Mouse (Mus musculus): ENCODE results near the gene Spaca6. TPM values are rescaled to one million over a fixed set of nuclear protein-coding genes. Genes with fewer than 3 reads are reported as not detected.

The Spaca6 gene
- total and polyA plus RNA-seq, 2 experiments from 2014 or later, result 18.4 to 29.8 TPM

- no peak for ATAC-seq
- H3K9ac ChIP-seq (replicated peaks; ENCODE audit: low read length), result no peak overlapping the region
- no peaks in the 10 kb centered on the region for H3K9me3 ChIP-seq (ENCODE audit: low read length)
- H3K4me1 ChIP-seq (ENCODE audit: insufficient read depth, low read length), result no peaks in the 10 kb centered on the region
- no peak overlapping the region for H3K4me3 ChIP-seq (ENCODE audit: low read length)
- TF ChIP-seq CTCF (IDR thresholded peaks at IDR 0.05; ENCODE audit: low read depth), result peak; percentile 40; the same call in 1 of the 2 replicates
- no peaks in the 10 kb centered on the region; the same call in 1 of the 2 replicates for H3K36me3 ChIP-seq (ENCODE audit: insufficient read depth, low read length)
- H3K27ac ChIP-seq, result no peak overlapping the region
- H3K4me2 ChIP-seq (ENCODE audit: low read depth, low read length), result no peak overlapping the region
- H3K27me3 ChIP-seq (ENCODE audit: insufficient read depth, low read length), result no peaks in the 10 kb centered on the region
- no peak for DNase-seq (ENCODE audit: low spot score)
- 71% methylated on average over 10 of the region's 10 CpGs for WGBS
These were observed 18.4 kb downstream of the Spaca6 start for GRCm38 (mm10) chr17:17845187-17846027.

- H3K9ac ChIP-seq (replicated peaks; ENCODE audit: low read length), result no peak overlapping the region
- ATAC-seq, result no peak
- no peaks in the 10 kb centered on the region for H3K9me3 ChIP-seq (ENCODE audit: low read length)
- no peak overlapping the region for H3K27ac ChIP-seq
- WGBS, result 76% methylated on average over 2 of the region's 2 CpGs
- no peak overlapping the region for H3K4me2 ChIP-seq (ENCODE audit: low read depth, low read length)
- H3K4me1 ChIP-seq (ENCODE audit: insufficient read depth, low read length), result no peaks in the 10 kb centered on the region
- no peak overlapping the region for H3K4me3 ChIP-seq (ENCODE audit: low read length)
- DNase-seq (ENCODE audit: low spot score), result no peak
- no peak for TF ChIP-seq CTCF (IDR thresholded peaks at IDR 0.05; ENCODE audit: low read depth)
- no peaks in the 10 kb centered on the region for H3K36me3 ChIP-seq (ENCODE audit: insufficient read depth, low read length)
- no peaks in the 10 kb centered on the region for H3K27me3 ChIP-seq (ENCODE audit: insufficient read depth, low read length)
These were observed 22.0 kb downstream of the Spaca6 start for GRCm38 (mm10) chr17:17848988-17849387.

GRCm38 (mm10) chr17:17849906-17850712 lies 23.2 kb downstream of the Spaca6 start:
- 26% methylated on average over 55 of the region's 55 CpGs for WGBS
- TF ChIP-seq CTCF (IDR thresholded peaks at IDR 0.05; ENCODE audit: low read depth), result peak; percentile 17; the same call in 1 of the 2 replicates
- Histone ChIP-seq H3K4me1 (ENCODE audit: insufficient read depth, low read length) (no peaks in the 10 kb centered on the region), H3K9me3 (ENCODE audit: low read length) (no peaks in the 10 kb centered on the region), H3K36me3 (ENCODE audit: insufficient read depth, low read length) (no peaks in the 10 kb centered on the region), H3K27me3 (ENCODE audit: insufficient read depth, low read length) (no peaks in the 10 kb centered on the region), H3K4me2 (ENCODE audit: low read depth, low read length) (peak overlapping the region; percentile 52), H3K4me3 (ENCODE audit: low read length) (peak overlapping the region; percentile 33), H3K27ac (no peak overlapping the region; the same call in 1 of the 2 replicates), H3K9ac (replicated peaks; ENCODE audit: low read length) (peak overlapping the region; percentile 44)
- ATAC-seq, result peak; percentile 64
- peak; percentile 38 for DNase-seq (ENCODE audit: low spot score)

DNA sequence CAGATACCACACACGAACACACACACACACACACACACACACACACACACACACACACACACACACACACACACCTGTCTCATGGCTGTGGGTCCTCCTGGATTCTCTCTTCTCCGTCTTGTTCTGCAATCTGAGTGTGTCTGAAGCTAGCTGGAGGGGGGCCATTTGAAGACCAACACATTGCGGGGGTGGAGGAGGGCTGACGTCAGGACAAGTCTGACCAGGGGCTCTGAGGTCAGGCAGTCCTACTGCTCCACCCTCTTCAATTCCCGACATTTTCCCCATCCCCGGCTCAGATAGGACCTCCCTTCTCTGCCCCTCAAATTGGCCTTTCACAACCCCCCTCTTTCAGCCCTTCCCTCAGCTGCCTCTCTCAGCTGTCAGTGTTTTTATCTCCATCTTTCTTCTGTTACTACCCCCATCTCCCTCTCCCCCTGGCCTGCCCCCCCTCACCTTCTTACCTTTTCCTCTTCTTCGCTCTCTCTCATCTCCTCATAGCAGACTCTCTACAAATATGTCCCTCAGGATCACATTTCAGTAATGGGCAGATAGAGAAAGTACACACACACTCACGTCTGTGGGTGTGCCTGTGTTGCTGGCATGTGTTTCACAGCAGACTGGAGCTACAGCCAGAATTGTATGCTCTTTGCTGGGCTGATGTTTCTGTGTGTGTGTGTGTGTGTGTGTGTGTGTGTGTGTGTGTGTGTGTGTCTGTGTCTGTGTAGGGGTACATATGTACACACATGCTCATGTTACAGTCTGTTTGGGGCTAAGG lies 28.3 kb downstream of the Spaca6 start, which contains the start of gene Has1:
Gene Has1, minus strand, starts transcription at position 142 of the 775 bp plus-strand sequence.
- Histone ChIP-seq H3K4me1 (ENCODE audit: insufficient read depth, low read length) (no peaks in the 10 kb centered on the region), H3K27me3 (ENCODE audit: insufficient read depth, low read length) (no peaks in the 10 kb centered on the region), H3K4me3 (ENCODE audit: low read length) (no peak within 1 kb of the TSS), H3K9ac (replicated peaks; ENCODE audit: low read length) (no peak within 1 kb of the TSS), H3K36me3 (ENCODE audit: insufficient read depth, low read length) (no peaks in the 10 kb centered on the region), H3K27ac (no peak within 1 kb of the TSS), H3K9me3 (ENCODE audit: low read length) (no peaks in the 10 kb centered on the region), H3K4me2 (ENCODE audit: low read depth, low read length) (no peak within 1 kb of the TSS)
- DNase-seq (ENCODE audit: low spot score), result no peak
- ATAC-seq, result peak; percentile 8; the same call in 1 of the 2 replicates
- no peak for TF ChIP-seq CTCF (IDR thresholded peaks at IDR 0.05; ENCODE audit: low read depth)
- WGBS, result 62% methylated on average over 8 of the region's 8 CpGs

DNA sequence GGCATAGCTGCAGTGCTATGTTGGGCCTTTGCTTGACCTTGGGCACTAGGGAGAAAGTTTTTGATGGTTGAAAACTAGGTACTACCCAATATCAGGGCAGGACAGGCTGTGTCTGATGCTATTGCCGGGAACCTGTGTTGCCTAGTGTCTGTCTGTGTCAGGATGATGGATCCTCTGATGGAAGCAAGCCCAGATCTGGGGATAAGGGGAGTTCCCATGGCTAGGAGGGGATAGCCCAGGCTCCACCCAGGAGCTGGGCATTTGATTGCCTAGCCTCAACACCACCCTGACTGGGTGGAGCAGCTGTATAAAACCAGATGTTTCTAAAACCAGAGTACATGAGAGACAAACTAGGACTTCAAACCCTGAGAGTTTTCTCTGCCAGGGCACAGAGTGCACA lies 29.7 kb downstream of the Spaca6 start:
- no peaks in the 10 kb centered on the region for H3K27me3 ChIP-seq (ENCODE audit: insufficient read depth, low read length)
- H3K9ac ChIP-seq (replicated peaks; ENCODE audit: low read length), result no peak overlapping the region
- H3K36me3 ChIP-seq (ENCODE audit: insufficient read depth, low read length), result no peaks in the 10 kb centered on the region
- no peaks in the 10 kb centered on the region for H3K4me1 ChIP-seq (ENCODE audit: insufficient read depth, low read length)
- 69% methylated on average over 1 of the region's 1 CpGs for WGBS
- TF ChIP-seq CTCF (IDR thresholded peaks at IDR 0.05; ENCODE audit: low read depth), result no peak
- no peak for DNase-seq (ENCODE audit: low spot score)
- ATAC-seq, result no peak
- H3K9me3 ChIP-seq (ENCODE audit: low read length), result no peaks in the 10 kb centered on the region
- no peak overlapping the region for H3K4me3 ChIP-seq (ENCODE audit: low read length)
- no peak overlapping the region for H3K4me2 ChIP-seq (ENCODE audit: low read depth, low read length)
- H3K27ac ChIP-seq, result no peak overlapping the region

- H3K27ac ChIP-seq, result no peak overlapping the region
- ATAC-seq (no peak), DNase-seq (ENCODE audit: low spot score) (no peak)
- no peaks in the 10 kb centered on the region for H3K36me3 ChIP-seq (ENCODE audit: insufficient read depth, low read length)
- H3K9ac ChIP-seq (replicated peaks; ENCODE audit: low read length), result no peak overlapping the region
- no peak overlapping the region for H3K4me3 ChIP-seq (ENCODE audit: low read length)
- no peaks in the 10 kb centered on the region for H3K27me3 ChIP-seq (ENCODE audit: insufficient read depth, low read length)
- WGBS, result 93% methylated on average over 1 of the region's 1 CpGs
- H3K9me3 ChIP-seq (ENCODE audit: low read length), result no peaks in the 10 kb centered on the region
- H3K4me1 ChIP-seq (ENCODE audit: insufficient read depth, low read length), result no peaks in the 10 kb centered on the region
- H3K4me2 ChIP-seq (ENCODE audit: low read depth, low read length), result no peak overlapping the region
- TF ChIP-seq CTCF (IDR thresholded peaks at IDR 0.05; ENCODE audit: low read depth), result no peak
These were observed 30.5 kb downstream of the Spaca6 start for GRCm38 (mm10) chr17:17857446-17857845.
